Mouse (Mus musculus): Measurements from ENCODE around the gene Rgma. TPM values are rescaled to one million over a fixed set of nuclear protein-coding genes. Genes with fewer than 3 reads are reported as not detected.

Rgma gene
- total RNA-seq, 1 experiment from 2014 or later: not detected

- ATAC-seq (replicated peaks; ENCODE audit: low read depth, poor library complexity, severe bottlenecking): no peak
These were observed 51.6 kb downstream of the Rgma start for GRCm38 (mm10) chr7:73426752-73427386.

- ATAC-seq (replicated peaks; ENCODE audit: low read depth, poor library complexity, severe bottlenecking): no peak
These were observed 52.5 kb downstream of the Rgma start for GRCm38 (mm10) chr7:73427794-73428193.

- no peak for ATAC-seq (replicated peaks; ENCODE audit: low read depth, poor library complexity, severe bottlenecking)
These were observed 53.2 kb downstream of the Rgma start for GRCm38 (mm10) chr7:73428525-73428924.

GRCm38 (mm10) chr7:73433637-73434335, 58.5 kb downstream of the Rgma start:
- no peak for ATAC-seq (replicated peaks; ENCODE audit: low read depth, poor library complexity, severe bottlenecking)

- ATAC-seq (replicated peaks; ENCODE audit: low read depth, poor library complexity, severe bottlenecking): no peak
These were observed 59.0 kb downstream of the Rgma start for GRCm38 (mm10) chr7:73434336-73434677.

GRCm38 (mm10) chr7:73435685-73436084, 60.4 kb downstream of the Rgma start:
- peak; percentile 56; the same call in 1 of the 2 replicates for ATAC-seq (replicated peaks; ENCODE audit: low read depth, poor library complexity, severe bottlenecking)

GRCm38 (mm10) chr7:73441802-73442201, 66.5 kb downstream of the Rgma start:
- no peak for ATAC-seq (replicated peaks; ENCODE audit: low read depth, poor library complexity, severe bottlenecking)

GRCm38 (mm10) chr7:73442246-73442645, 66.9 kb downstream of the Rgma start:
- no peak for ATAC-seq (replicated peaks; ENCODE audit: low read depth, poor library complexity, severe bottlenecking)

GRCm38 (mm10) chr7:73451594-73451993, 76.3 kb downstream of the Rgma start:
- 0 out of 2 replicates have a peak, but pooled peaks have one; percentile 22 for ATAC-seq (replicated peaks; ENCODE audit: low read depth, poor library complexity, severe bottlenecking)

- no peak; the same call in 1 of the 2 replicates for ATAC-seq (replicated peaks; ENCODE audit: low read depth, poor library complexity, severe bottlenecking)
These were observed 77.0 kb downstream of the Rgma start for GRCm38 (mm10) chr7:73452187-73452808.

- ATAC-seq (replicated peaks; ENCODE audit: low read depth, poor library complexity, severe bottlenecking): no peak
These were observed 78.8 kb downstream of the Rgma start for GRCm38 (mm10) chr7:73454113-73454512.

- no peak for ATAC-seq (replicated peaks; ENCODE audit: low read depth, poor library complexity, severe bottlenecking)
These were observed 88.2 kb downstream of the Rgma start for GRCm38 (mm10) chr7:73463546-73463945.

- no peak for ATAC-seq (replicated peaks; ENCODE audit: low read depth, poor library complexity, severe bottlenecking)
These were observed 92.4 kb downstream of the Rgma start for GRCm38 (mm10) chr7:73467741-73468140.

Other genes starting within 250 kb of the Rgma start
- gene Chd2, start 166.3 kb downstream of the Rgma start, total RNA-seq (2017): 184 and 190 TPM in 2 replicates

Measured in common myeloid progenitor, adult 5-6 weeks (primary cell).